Mouse (Mus musculus) midbrain, embryonic 13.5 days (tissue): ENCODE results near the gene Hoxb2. TPM values are rescaled to one million over a fixed set of nuclear protein-coding genes. Genes with fewer than 3 reads are reported as not detected.

Source experiments
- ATAC-seq: fragments of 200-750 bp; cut with Nextera tagmentation; 2 replicates; pipeline ENCODE4 v1.8.0; 2017; ENCODE audit warnings: mild to moderate bottlenecking, moderate TSS enrichment, moderate library complexity
- H3K27ac ChIP-seq: fragments of 300-500 bp; sonication (generic); 2 replicates; pipeline ENCODE4 v1.5.1; 2015; ENCODE audit warnings: inconsistent platforms, mild to moderate bottlenecking, moderate library complexity
- H3K27me3 ChIP-seq: fragments of 300-500 bp; sonication (generic); 2 replicates; pipeline ENCODE4 v1.6.1; 2015; ENCODE audit warnings: mild to moderate bottlenecking, inconsistent platforms
- H3K36me3 ChIP-seq: fragments of 300-500 bp; sonication (generic); 2 replicates; pipeline ENCODE4 v1.6.1; 2015; ENCODE audit warnings: mild to moderate bottlenecking, inconsistent platforms
- H3K4me1 ChIP-seq: fragments of 300-500 bp; sonication (generic); replicated peaks from 2 replicates; pipeline ENCODE4 v1.6.1; 2015; ENCODE audit warnings: inconsistent platforms
- H3K4me2 ChIP-seq: fragments of 300-500 bp; sonication (generic); replicated peaks from 2 replicates; pipeline ENCODE4 v1.6.1; 2015; ENCODE audit warnings: moderate library complexity, mild to moderate bottlenecking, inconsistent platforms
- H3K4me3 ChIP-seq: fragments of 300-500 bp; sonication (generic); replicated peaks from 2 replicates; pipeline ENCODE4 v1.5.1; 2015; ENCODE audit warnings: mild to moderate bottlenecking, inconsistent platforms
- H3K9ac ChIP-seq: fragments of 300-500 bp; sonication (generic); replicated peaks from 2 replicates; pipeline ENCODE4 v1.6.1; 2015; ENCODE audit warnings: mild to moderate bottlenecking, inconsistent platforms
- H3K9me3 ChIP-seq: fragments of 300-500 bp; sonication (generic); 2 replicates; pipeline ENCODE4 v1.6.1; 2016; ENCODE audit warnings: mild to moderate bottlenecking, inconsistent platforms
- WGBS: fragments of 180-500 bp; shearing (Covaris S2); methylation state at CpG from one replicate; pipeline ENCODE4 v1.1.7; 2015; 5-methylcytosine and 5-hydroxymethylcytosine counted together
- polyA plus RNA-seq: library from polyadenylated mRNA; unstranded; fragments of >200 nt; fragmentation: Nextera tagmentation; extraction: Ambion mirVana; gene quantifications from 2 replicates; pipeline ENCODE4 v1.2.1, GENCODE M21; 2015

The Hoxb2 gene
- polyA plus RNA-seq, 1 experiment from 2014 or later = 0.19 TPM

DNA sequence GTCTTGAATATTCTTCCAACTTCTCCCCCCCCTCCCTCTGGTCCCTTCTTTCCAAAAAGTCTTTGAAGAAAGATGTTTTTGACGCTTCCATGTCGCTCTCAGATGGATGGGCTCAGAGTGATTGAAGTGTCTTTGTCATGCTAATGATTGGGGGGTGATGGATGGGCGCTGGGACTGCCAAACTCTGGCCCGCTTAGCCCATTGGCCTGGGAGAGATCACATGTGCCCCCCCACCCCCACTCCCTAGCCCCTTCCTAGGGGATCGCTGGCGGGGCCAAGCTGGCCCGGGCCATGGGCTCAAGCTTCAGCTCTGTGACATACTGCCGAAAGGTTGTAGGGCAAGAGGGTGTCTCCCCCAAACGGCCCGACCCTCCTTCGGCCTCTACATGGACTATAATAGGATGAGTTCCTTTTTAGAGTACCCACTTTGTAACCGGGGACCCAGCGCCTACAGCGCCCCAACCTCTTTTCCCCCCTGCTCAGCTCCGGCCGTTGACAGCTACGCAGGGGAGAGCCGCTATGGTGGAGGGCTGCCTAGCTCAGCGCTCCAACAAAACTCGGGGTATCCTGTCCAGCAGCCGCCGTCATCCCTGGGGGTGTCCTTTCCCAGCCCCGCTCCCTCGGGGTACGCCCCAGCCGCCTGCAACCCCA, 15.2 kb downstream of the Hoxb2 start, which contains the start of gene Hoxb1:
Gene Hoxb1, plus strand, starts transcription at position 312 of the 651 bp plus-strand sequence.
- Histone ChIP-seq H3K4me2 (no peak within 1 kb of the TSS), H3K9me3 (no peaks in the 10 kb centered on the region), H3K27ac (no peak within 1 kb of the TSS), H3K4me1 (no peaks in the 10 kb centered on the region), H3K27me3 (peaks cover 97% of the 10 kb centered on the region), H3K4me3 (no peak within 1 kb of the TSS), H3K9ac (no peak within 1 kb of the TSS), H3K36me3 (no peaks in the 10 kb centered on the region)
- ATAC-seq = no peak
- WGBS = 1% methylated on average over 26 of the region's 26 CpGs

DNA sequence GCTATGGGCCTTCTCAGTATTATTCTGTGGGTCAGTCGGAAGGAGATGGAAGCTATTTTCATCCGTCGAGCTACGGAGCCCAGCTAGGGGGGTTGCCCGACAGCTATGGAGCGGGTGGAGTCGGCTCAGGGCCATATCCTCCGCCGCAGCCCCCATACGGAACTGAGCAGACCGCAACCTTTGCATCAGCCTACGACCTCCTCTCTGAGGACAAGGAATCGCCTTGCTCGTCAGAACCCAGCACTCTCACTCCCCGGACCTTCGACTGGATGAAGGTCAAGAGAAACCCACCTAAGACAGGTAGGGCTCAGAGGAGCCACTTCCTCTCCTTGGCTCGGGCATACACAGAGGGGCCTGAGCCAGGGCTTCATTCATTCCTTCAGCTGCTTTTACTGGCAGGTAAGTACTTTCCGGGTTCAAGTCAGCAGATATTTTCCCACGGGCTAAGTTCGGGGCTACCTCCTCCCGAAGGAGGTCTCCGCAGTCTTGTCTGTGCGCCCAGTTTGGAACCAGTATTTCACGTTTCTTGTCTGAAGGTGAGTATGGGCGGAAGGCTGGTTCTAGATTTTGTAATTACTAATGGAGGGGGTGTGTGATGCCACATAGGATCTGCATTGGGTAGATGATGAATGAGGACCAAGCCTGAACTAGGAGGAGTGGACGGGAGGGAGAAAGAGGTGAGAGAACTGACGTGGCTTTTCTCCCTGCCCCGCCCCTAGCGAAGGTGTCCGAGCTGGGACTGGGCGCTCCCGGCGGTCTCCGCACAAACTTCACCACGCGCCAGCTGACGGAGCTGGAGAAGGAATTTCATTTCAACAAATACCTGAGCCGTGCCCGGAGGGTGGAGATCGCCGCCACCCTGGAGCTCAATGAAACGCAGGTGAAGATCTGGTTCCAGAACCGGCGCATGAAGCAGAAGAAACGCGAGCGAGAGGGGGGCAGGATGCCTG, 16.0 kb downstream of the Hoxb2 start:
- Histone ChIP-seq H3K4me2 (no peak overlapping the region), H3K27me3 (peaks cover 99% of the 10 kb centered on the region), H3K27ac (no peak overlapping the region), H3K36me3 (no peaks in the 10 kb centered on the region), H3K9ac (no peak overlapping the region), H3K9me3 (no peaks in the 10 kb centered on the region), H3K4me1 (no peaks in the 10 kb centered on the region), H3K4me3 (no peak overlapping the region)
- 2% methylated on average over 47 of the region's 47 CpGs for WGBS
- ATAC-seq = no peak

DNA sequence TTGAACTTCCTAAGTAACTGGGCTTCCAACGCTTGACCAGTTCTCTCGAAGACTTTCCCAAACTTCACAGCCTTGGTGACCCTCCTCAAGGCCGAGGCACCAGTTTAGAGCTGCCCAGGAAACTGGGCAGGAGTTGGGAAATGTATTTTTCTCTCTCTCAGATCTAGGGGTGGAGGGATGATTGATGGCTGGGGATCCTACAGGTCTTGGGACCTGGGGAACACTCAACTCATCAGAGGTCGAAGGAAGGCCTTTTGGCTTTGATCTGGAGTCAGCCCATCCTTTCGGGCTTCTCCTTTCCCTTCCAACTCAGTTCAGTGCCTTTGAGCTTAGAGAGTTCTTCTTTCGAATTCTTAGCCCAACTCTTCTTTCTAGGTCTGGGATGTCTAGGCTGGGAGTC, 16.8 kb downstream of the Hoxb2 start:
- no peak for ATAC-seq
- H3K27me3 ChIP-seq = peaks cover 99% of the 10 kb centered on the region
- no peak overlapping the region for H3K4me2 ChIP-seq
- H3K36me3 ChIP-seq = no peaks in the 10 kb centered on the region
- H3K4me1 ChIP-seq = no peaks in the 10 kb centered on the region
- H3K9ac ChIP-seq = no peak overlapping the region
- H3K27ac ChIP-seq = no peak overlapping the region
- no peak overlapping the region for H3K4me3 ChIP-seq
- H3K9me3 ChIP-seq = no peaks in the 10 kb centered on the region
- 4% methylated on average over 6 of the region's 6 CpGs for WGBS

DNA sequence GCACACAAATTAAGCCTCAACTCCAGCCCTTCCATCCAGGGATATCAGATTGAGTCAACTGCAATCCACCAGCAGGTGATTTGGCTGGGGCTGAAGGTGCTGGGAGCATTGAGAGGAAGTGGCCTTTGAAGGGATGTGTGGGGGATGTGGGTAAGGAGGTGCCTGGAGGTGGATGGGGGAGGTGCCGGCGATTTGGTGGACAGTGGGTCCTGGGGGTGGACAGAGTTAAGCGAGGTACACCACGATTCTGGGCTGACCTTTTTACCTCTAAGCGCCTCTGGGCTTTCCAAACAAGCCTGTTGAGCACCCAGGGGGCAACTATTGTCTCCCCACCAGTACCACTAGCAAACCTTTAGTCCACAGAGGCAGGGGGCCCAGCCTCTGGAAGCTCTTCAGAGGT, 18.4 kb downstream of the Hoxb2 start:
- WGBS = 3% methylated on average over 5 of the region's 5 CpGs
- no peak for ATAC-seq
- Histone ChIP-seq H3K4me1 (no peaks in the 10 kb centered on the region), H3K27me3 (peaks cover 100% of the 10 kb centered on the region), H3K4me3 (no peak overlapping the region), H3K4me2 (no peak overlapping the region), H3K27ac (no peak overlapping the region), H3K9me3 (no peaks in the 10 kb centered on the region), H3K9ac (no peak overlapping the region), H3K36me3 (no peaks in the 10 kb centered on the region)

DNA sequence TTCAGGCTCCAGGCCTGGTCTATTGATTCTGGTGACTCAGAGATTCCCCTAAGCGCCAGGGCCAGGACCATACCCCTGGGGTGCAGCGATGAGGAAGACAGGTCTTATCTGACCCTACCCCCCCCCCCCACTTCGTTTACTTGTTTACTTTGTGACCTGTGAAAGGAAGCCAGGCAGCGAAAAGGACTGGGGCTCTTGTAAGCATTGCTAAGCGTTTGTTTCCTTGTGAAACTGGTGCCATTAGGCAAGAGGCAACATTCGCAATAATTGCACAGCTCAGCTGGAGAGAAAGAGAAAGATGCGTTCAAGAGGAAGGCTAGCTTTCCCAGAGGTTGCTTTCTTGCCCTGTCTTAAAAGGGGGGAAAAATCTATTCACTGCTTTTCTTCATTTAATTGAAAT, 18.8 kb downstream of the Hoxb2 start:
- Histone ChIP-seq H3K4me1 (no peaks in the 10 kb centered on the region), H3K27me3 (peaks cover 100% of the 10 kb centered on the region), H3K9me3 (no peaks in the 10 kb centered on the region), H3K36me3 (no peaks in the 10 kb centered on the region), H3K4me3 (no peak overlapping the region), H3K4me2 (no peak overlapping the region), H3K27ac (no peak overlapping the region), H3K9ac (no peak overlapping the region)
- no peak for ATAC-seq
- WGBS = 3% methylated on average over 7 of the region's 7 CpGs

DNA sequence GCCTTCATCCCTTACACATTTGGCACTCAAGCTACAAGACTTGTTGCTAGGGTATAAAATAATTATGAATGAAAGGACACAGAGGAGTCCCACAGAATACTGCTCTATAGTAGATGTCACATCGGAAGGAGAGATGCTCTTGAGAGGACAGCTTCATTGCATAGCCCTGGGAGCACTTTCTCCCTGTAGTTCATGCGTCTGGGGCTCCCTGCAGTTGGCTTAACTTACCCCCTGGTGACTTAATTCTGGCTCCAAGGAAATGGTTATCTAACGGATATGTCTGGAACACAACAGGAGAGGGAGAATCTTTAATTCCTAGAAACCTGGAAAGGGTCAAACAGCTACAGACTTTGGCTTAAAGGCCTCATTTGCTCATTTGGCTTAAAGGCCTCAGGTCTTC, 21.4 kb downstream of the Hoxb2 start:
- Histone ChIP-seq H3K27ac (no peak overlapping the region), H3K9ac (no peak overlapping the region), H3K36me3 (no peaks in the 10 kb centered on the region), H3K9me3 (no peaks in the 10 kb centered on the region), H3K4me1 (no peaks in the 10 kb centered on the region), H3K4me3 (no peak overlapping the region), H3K27me3 (peaks cover 100% of the 10 kb centered on the region), H3K4me2 (no peak overlapping the region)
- WGBS = 5% methylated on average over 3 of the region's 3 CpGs
- no peak for ATAC-seq

DNA sequence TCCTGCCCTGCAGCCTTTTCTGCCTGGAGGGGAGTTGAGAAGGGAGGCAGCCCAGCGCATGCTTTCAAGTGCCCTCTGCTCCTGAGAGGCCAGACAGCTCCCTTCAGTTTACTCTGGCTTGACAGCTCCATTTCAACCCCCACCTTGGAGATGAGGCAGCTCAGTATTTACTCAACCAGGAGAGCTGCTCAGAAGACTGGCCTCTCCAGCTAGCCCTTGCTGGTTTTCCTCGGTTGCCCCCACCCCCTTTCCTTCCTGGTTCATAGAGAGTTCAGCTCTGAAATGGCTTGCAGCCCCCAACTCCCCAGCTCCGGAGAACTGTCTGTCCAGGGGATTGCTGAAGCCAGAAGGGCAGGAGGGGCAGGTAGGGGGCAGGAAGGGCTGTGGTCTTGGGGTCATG, 22.2 kb downstream of the Hoxb2 start:
- WGBS = 6% methylated on average over 3 of the region's 3 CpGs
- Histone ChIP-seq H3K4me1 (no peaks in the 10 kb centered on the region), H3K9ac (no peak overlapping the region), H3K9me3 (no peaks in the 10 kb centered on the region), H3K27me3 (peaks cover 98% of the 10 kb centered on the region), H3K4me2 (no peak overlapping the region), H3K27ac (no peak overlapping the region), H3K4me3 (no peak overlapping the region), H3K36me3 (no peaks in the 10 kb centered on the region)
- no peak for ATAC-seq

DNA sequence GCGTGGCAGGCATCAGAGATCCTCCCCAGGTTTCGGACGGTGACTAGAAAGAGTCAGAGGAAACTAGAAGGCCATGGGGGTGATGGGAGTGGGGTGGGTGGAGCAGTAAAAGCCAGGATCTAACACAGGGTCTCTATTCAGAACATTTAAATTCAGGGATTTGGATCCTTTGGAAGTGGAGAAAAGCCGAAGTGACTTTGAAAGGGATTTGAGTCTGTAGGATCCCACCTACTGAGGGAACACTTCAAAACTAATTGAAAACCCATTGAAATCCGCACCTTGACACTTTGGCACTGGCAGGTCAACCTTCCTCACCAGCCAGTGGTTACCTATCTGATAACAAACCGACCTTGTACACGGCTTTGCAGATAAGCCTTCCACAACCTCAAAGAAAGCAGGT, 24.5 kb downstream of the Hoxb2 start:
- Histone ChIP-seq H3K27me3 (peaks cover 89% of the 10 kb centered on the region), H3K4me3 (no peak overlapping the region), H3K9me3 (no peaks in the 10 kb centered on the region), H3K4me1 (no peaks in the 10 kb centered on the region), H3K36me3 (no peaks in the 10 kb centered on the region), H3K9ac (no peak overlapping the region), H3K27ac (no peak overlapping the region), H3K4me2 (no peak overlapping the region)
- 1% methylated on average over 7 of the region's 7 CpGs for WGBS
- no peak for ATAC-seq

DNA sequence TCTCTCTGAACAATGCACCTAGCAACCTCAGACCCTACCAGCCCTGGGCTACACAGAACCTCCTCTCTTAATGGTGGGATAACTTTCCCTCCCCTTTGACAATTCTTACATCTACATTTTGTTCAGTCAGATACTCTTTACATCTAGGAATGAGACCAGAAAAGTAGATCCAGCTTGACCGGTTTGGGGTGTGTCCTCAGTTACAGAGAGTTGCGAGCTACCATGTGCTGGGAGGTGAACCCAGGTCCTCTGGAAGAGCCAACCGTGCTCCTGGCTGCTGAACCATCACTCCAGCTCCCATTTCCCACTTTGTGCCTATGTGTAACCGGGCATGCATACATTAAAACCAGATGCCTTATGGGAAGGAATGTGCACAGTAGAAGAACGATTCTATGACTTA, 33.1 kb downstream of the Hoxb2 start:
- H3K27me3 ChIP-seq = peaks cover 27% of the 10 kb centered on the region
- no peak overlapping the region for H3K27ac ChIP-seq
- H3K9me3 ChIP-seq = no peaks in the 10 kb centered on the region
- H3K4me3 ChIP-seq = no peak overlapping the region
- WGBS = 80% methylated on average over 5 of the region's 5 CpGs
- no peak for ATAC-seq
- no peaks in the 10 kb centered on the region for H3K4me1 ChIP-seq
- no peak overlapping the region for H3K4me2 ChIP-seq
- H3K36me3 ChIP-seq = no peaks in the 10 kb centered on the region
- H3K9ac ChIP-seq = no peak overlapping the region

DNA sequence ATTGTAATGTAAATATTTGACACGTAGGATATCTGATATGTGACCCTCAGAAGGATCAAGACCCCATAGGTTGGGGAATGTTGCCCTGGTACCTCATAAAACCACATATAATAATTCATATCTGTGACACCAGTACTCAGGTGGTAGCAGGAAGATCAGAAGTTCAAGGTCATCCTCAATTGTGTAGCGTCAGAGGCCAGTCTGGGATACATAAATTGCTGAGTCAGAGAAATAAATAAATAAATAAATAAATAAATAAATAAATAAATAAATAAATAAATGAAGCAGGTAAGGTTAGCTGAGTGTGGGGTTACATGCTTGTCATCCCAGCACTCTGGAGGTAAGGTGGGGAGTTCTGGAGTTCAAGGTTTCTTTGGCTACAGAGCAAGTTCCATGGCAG, 37.3 kb downstream of the Hoxb2 start:
- H3K9ac ChIP-seq = no peak overlapping the region
- 87% methylated on average over 2 of the region's 2 CpGs for WGBS
- ATAC-seq = no peak
- H3K4me1 ChIP-seq = no peaks in the 10 kb centered on the region
- H3K27me3 ChIP-seq = peaks cover 5% of the 10 kb centered on the region; the same call in 1 of the 2 replicates
- H3K4me3 ChIP-seq = no peak overlapping the region
- no peak overlapping the region for H3K27ac ChIP-seq
- H3K9me3 ChIP-seq = no peaks in the 10 kb centered on the region
- H3K4me2 ChIP-seq = no peak overlapping the region
- no peaks in the 10 kb centered on the region for H3K36me3 ChIP-seq

DNA sequence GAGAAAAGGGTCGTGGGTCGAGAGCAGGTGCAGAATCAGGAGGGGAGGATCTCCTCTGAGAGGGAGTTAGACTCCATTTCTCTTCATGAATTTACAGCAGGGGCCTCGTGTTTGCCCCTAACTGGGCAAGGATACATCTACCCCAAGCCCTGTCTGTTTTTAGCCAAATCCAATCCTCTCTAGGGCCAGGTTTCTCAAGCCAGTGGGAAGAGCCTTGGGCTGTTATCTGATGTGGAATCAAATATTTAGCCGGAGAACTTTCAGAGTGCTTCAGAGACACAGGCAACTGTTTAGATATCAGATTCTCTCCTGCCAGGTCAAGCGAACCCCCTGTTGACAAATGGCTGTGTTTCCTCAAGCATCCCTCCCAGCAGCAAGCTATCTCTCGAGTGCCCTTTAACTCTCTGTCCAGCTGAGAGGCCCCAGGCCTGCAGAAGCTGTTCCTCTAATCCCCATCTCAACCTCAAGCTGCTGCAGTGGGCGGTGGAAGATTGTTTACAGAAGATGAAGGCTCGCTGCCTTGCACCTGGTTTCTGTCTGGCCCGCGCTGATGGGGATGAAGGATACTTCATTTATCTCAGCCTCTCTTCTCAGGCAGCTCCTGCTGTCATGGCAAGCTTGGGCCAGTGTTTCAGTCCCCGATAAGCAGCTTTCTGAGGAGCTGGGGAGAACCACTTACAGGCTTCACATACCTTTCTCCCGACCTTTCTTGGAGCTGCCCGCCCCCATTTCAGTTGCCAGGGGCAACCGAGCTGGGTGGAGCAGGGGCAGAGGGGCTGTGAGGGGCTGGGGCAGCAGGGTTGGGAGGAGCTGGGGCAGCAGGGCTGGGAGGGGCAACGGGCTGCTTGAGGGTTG, 46.7 kb downstream of the Hoxb2 start:
- H3K27ac ChIP-seq = no peak overlapping the region
- peaks cover 13% of the 10 kb centered on the region for H3K4me1 ChIP-seq
- H3K4me3 ChIP-seq = no peak overlapping the region
- no peak overlapping the region for H3K9ac ChIP-seq
- no peak for ATAC-seq
- peaks cover 8% of the 10 kb centered on the region; the same call in 1 of the 2 replicates for H3K27me3 ChIP-seq
- 9% methylated on average over 15 of the region's 15 CpGs for WGBS
- H3K9me3 ChIP-seq = no peaks in the 10 kb centered on the region
- H3K36me3 ChIP-seq = no peaks in the 10 kb centered on the region
- no peak overlapping the region for H3K4me2 ChIP-seq
